Mouse (Mus musculus) cerebellum, adult 2 months (tissue): ENCODE results near the gene Sdsl.

ENCODE experiments used
- CTCF ChIP-seq: fragments of 200-500 bp; IDR thresholded peaks from 2 replicates; pipeline ENCODE4 v1.5.1; 2011; ENCODE audit warnings: low read depth, mild to moderate bottlenecking, control low read depth, low read length, moderate library complexity, borderline replicate concordance; ENCODE audit not compliant: insufficient read depth
- POLR2A ChIP-seq: fragments of 200-500 bp; IDR thresholded peaks from 2 replicates; pipeline ENCODE4 v1.6.1; 2011; ENCODE audit warnings: low read length, control low read depth, borderline replicate concordance; ENCODE audit not compliant: insufficient read depth

- TF ChIP-seq CTCF (no peak), POLR2A (no peak)
Observed at GRCm38 (mm10) chr5:120426572-120426971, 46.0 kb downstream of the Sdsl start.
